Mouse (Mus musculus): ENCODE data around the gene Hmg20b.

Hmg20b gene

GRCm38 (mm10) chr10:81306837-81307682 is 43.2 kb downstream of the Hmg20b start:
- in situ Hi-C loops (cut with MboI, MseI): no loop called here

DNA sequence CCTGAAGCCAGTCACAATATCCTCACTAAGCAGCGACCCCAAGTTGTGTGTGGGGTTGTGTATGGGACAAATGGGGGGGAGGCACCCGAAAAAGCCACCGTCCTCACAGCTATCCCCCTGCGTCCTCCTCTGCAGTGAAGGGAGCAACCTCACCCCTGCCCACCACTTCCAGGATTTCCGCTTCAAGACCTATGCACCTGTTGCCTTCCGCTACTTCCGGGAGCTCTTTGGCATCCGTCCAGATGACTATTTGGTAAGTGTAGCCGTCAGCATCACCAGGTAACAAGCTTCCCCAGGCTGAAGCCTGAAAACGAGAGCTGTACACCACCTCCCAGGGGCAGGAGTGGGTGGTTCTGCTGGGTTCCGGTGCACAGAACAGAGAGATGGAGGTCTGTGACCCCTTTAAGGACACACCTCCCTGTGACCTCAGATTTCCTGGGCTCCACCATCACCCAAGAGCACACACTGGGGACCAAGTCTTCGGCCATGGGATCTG is 44.1 kb downstream of the Hmg20b start:
- in situ Hi-C loops (cut with MboI, MseI): no loop called here

DNA sequence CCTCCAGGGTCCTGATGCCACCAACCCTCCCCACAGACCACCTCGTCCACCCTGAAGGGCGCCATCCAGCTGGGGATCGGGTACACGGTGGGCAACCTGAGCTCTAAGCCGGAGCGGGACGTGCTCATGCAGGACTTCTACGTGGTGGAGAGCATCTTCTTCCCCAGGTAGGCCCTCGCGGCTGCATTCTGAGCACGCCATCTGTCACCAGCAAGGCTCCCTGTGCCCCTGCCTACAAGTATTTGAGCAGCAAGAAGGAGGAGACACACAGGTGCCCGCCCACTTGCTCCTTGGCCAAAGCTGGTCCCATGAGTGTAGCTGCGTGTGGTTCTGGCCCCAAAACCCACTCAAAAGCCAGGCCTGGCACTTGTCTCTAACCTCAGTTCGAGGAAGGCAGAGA is 44.6 kb downstream of the Hmg20b start:
- in situ Hi-C loops (cut with MboI, MseI): no loop called here

DNA sequence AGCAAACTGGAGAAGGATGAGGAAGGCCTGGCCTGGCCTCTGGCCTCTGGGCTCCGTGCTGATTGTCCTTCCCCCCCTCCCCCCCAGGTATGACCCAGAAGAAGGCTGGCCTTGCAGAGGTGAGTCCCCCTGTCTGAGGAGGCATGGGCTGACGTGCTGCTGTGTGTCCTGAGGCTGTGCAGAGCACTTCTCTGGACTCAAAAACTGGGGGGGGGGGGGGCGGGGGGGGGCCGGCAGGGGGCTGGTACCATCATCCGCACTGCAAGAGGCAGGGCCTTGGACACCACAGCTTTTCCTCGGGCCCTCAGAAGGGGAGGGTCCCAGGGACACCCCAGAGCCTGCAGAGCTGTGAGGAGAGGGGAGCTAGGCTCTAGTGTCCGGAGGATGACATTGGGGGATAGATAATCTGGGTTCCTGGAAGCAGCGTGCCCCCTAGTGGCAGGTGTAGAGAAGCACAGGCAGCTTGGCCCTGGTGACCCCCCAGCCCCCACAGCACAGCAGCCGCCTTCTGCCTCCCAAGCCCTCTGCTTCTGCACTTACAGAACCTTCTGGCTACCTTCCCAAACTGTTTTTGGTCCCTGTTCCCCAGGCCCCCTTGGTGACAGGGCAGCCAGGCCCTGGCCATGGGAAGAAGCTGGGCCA is 45.6 kb downstream of the Hmg20b start:
- in situ Hi-C loops (cut with MboI, MseI): loop anchor here in 1 of 2 experiments (5.0 kb wide), 1 partner anchor 43 kb away; no protein-coding TSS in a partner anchor

- in situ Hi-C loops (cut with MboI, MseI): loop anchor here in 1 of 2 experiments (5.0 kb wide), 1 partner anchor 44 kb away; no protein-coding TSS in a partner anchor
Observed at GRCm38 (mm10) chr10:81303761-81304160, 46.5 kb downstream of the Hmg20b start.

DNA sequence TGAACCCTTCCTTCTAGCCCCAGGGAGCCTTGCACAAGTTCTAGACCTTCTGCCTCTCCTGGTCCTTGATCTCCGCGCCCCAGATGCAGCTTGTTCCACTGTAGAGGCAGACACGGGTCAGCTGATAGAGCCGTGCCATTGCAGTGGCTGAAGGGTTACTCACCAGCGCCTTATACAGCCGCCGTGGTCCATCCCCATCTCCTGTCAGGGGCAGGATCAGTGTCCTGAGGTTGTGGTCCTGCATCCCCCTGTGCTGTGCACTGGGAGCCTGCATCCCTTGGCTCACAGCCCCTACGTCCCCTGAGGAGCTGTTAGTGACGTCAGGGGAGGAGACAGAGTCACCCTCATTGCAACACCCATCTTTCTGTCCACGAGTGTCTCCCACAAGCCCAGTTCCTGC is 47.0 kb downstream of the Hmg20b start:
- in situ Hi-C loops (cut with MboI, MseI): loop anchor here in 1 of 2 experiments (5.0 kb wide), 1 partner anchor 44 kb away; no protein-coding TSS in a partner anchor

GRCm38 (mm10) chr10:81302781-81303218 is 47.5 kb downstream of the Hmg20b start:
- in situ Hi-C loops (cut with MboI, MseI): loop anchor here in 1 of 2 experiments (5.0 kb wide), 1 partner anchor 45 kb away; no protein-coding TSS in a partner anchor

DNA sequence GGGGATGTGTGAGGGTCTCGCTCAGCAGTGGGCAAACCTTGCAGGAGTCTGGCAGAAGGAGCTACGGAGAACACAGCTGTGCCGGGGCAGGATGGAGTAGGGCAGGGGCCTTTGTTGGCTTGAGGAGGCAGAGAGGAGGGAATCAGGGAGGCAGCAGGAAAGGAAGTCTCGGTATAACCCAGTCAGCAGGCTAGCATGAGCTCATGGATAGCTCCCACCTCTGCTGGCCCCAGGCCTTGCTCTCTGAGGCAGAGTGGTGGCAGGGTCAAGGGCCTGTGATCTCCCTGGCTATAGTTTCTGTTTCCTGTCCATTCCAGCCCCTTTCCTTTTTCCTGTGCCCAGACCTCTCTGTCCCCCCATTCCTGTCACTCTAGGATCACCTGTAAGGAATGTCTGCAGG is 48.0 kb downstream of the Hmg20b start:
- in situ Hi-C loops (cut with MboI, MseI): loop anchor here in 1 of 2 experiments (5.0 kb wide), 1 partner anchor 45 kb away; no protein-coding TSS in a partner anchor

- in situ Hi-C loops (cut with MboI, MseI): loop anchor here in 1 of 2 experiments (5.0 kb wide), 1 partner anchor 46 kb away; no protein-coding TSS in a partner anchor
Observed at GRCm38 (mm10) chr10:81301321-81301720, 49.0 kb downstream of the Hmg20b start.

- in situ Hi-C loops (cut with MboI, MseI): loop anchor here in 1 of 2 experiments (5.0 kb wide), 1 partner anchor 47 kb away; no protein-coding TSS in a partner anchor
Observed at GRCm38 (mm10) chr10:81300352-81300907, 49.9 kb downstream of the Hmg20b start.

DNA sequence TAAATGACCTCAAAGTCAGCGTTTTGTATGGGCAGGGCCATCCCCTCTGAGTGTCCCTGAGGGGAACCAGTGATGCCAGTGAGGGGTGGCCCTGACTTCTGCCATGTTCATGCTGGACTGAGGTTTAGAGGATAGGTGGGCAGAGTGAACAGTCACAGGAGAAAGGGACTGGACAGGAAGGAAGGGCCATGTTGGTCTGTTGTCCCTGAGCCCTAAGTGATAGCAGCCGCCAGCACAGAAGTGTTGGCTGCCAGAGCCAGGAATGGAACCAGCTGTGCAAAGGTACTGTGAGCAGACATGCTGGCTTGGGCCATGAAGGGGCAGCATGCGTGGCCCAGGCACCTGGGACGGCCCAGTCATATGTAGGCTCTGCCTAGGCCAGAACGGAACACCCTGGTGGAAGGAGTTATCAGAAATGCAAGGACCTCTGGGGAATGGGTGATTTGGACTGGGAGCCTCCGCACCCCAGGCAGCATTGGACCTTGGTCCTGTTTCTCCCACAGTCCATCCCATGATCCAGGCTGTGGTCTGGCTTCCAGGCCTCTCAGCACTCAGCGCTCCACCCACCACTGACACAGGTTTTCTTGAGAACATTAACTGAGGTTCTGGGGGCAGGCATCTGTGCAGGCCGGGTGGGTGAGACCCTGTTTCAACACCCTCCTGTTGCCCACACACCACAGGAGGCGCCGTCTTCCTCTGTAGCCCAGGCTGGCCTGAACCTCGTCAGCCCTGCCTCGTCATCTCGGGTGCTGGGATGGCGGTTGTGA is 50.5 kb downstream of the Hmg20b start:
- in situ Hi-C loops (cut with MboI, MseI): loop anchor here in 1 of 2 experiments (5.0 kb wide), 1 partner anchor 48 kb away; no protein-coding TSS in a partner anchor

GRCm38 (mm10) chr10:81298369-81299100 is 51.7 kb downstream of the Hmg20b start:
- in situ Hi-C loops (cut with MboI, MseI): no loop called here

DNA sequence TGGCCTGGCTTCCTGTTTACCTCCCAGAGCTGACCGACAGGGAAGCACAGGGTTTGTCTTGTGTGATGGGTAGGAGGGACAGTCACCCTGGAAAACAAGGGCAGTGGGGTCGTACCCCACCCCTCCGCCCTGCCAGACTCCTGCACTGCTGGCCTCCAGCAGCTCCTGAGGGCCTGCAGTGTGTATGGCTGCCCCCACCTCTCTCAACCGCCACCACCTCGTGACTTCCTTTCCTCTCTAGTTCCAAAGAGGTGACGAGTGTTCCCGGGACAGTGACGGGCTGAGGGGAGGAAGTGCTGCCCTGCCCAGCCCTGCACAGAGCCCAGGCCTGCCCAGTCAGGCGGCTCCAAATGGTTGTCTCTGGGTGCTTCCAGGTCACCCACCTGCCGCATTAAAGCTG is 52.4 kb downstream of the Hmg20b start:
- in situ Hi-C loops (cut with MboI, MseI): no loop called here

DNA sequence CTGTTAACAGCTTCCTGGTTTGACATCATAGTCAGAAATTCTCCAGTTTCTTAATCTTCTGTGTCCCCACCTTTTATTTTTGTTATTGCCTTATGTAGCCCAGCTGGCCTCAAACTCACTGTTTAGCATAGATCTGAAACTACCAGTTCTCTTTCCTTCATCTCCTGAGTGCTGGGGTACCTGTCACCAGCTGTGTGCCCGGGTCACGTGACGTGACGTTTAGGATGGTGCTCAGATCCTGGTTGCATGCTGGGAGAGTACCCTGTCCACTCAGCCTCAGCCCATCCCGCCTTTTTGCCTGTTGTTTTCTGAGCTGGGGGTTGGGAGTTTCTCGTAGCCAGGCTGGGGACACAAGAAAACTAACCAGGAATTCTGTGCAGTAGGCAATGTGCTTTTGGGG is 53.0 kb downstream of the Hmg20b start:
- in situ Hi-C loops (cut with MboI, MseI): no loop called here
